Mouse (Mus musculus): Measurements from ENCODE around the gene Snn.

DNA sequence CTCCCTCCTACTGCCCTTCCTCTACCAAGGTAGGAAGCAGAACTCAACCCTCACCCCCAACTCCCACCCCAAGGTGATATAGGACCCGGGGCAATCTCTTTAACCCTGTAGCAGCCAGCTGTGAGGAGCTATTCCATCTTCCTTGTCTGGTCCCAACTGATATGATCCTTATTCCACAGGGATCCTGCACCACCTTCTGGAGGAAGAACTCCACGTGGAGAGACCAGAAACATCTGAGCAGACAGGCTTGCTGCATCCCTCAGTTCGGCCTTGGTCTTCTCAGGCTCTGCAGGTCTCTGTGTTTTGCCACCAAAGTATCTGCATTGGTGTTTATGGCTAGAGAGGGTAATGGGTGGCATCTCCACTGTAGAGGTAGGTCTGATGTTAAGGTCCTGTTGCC, 29.4 kb upstream of the Snn start:
- TF ChIP-seq RCOR1 (IDR thresholded peaks at IDR 0.05; ENCODE audit: low read depth, low read length), result no peak
- no peak for TF ChIP-seq E2F4 (IDR thresholded peaks at IDR 0.05; ENCODE audit: borderline replicate concordance, low read depth, low read length)
- TF ChIP-seq CTCF (IDR thresholded peaks at IDR 0.05 in 2 of 3, conservative IDR thresholded peaks at IDR 0.05 in 1 of 3; ENCODE audit: control insufficient read depth in 1 of 3, insufficient read depth in 1 of 3, low read depth in 2 of 3, low read length in 3 of 3, poor library complexity in 1 of 3, severe bottlenecking in 1 of 3), result no peak; a peak in 1 of 6 replicates
